Mouse (Mus musculus) liver, embryonic 13.5 days (tissue): ENCODE results near the gene Adcy2. TPM values are rescaled to one million over a fixed set of nuclear protein-coding genes. Genes with fewer than 3 reads are reported as not detected.
A peak's percentile ranks its signal among the peaks of the same experiment; 100 is the strongest.

ENCODE experiments used
- ATAC-seq: fragments of 200-750 bp; cut with Nextera tagmentation; 2 replicates; pipeline ENCODE4 v1.8.0; 2017; ENCODE audit warnings: low read depth, mild to moderate bottlenecking, moderate number of reproducible peaks, moderate library complexity
- DNase-seq: peaks from one replicate; pipeline ENCODE4 v3.0.0; 2022
- H3K27ac ChIP-seq: fragments of 300-500 bp; sonication (generic); 2 replicates; pipeline ENCODE4 v1.5.1; 2015; ENCODE audit warnings: moderate library complexity, mild to moderate bottlenecking, inconsistent platforms
- H3K27me3 ChIP-seq: fragments of 300-500 bp; sonication (generic); 2 replicates; pipeline ENCODE4 v1.6.1; 2015; ENCODE audit warnings: mild to moderate bottlenecking, inconsistent platforms
- H3K36me3 ChIP-seq: fragments of 300-500 bp; sonication (generic); 2 replicates; pipeline ENCODE4 v1.6.1; 2015; ENCODE audit warnings: mild to moderate bottlenecking, inconsistent platforms
- H3K4me1 ChIP-seq: fragments of 300-500 bp; sonication (generic); replicated peaks from 2 replicates; pipeline ENCODE4 v1.6.1; 2015; ENCODE audit warnings: inconsistent platforms
- H3K4me2 ChIP-seq: fragments of 300-500 bp; sonication (generic); 2 replicates; pipeline ENCODE4 v1.6.1; 2015; ENCODE audit warnings: inconsistent platforms, mild to moderate bottlenecking, moderate library complexity
- H3K4me3 ChIP-seq: fragments of 300-500 bp; sonication (generic); replicated peaks from 2 replicates; pipeline ENCODE4 v1.5.1; 2015; ENCODE audit warnings: mild to moderate bottlenecking, inconsistent platforms
- H3K9ac ChIP-seq: fragments of 300-500 bp; sonication (generic); 2 replicates; pipeline ENCODE4 v1.6.1; 2015; ENCODE audit warnings: mild to moderate bottlenecking, inconsistent platforms
- H3K9me3 ChIP-seq: fragments of 300-500 bp; sonication (generic); replicated peaks from 2 replicates; pipeline ENCODE4 v1.6.1; 2016; ENCODE audit warnings: inconsistent platforms
- WGBS: fragments of 180-500 bp; shearing (Covaris S2); methylation state at CpG from one replicate; pipeline ENCODE4 v1.1.7; 2015; ENCODE audit not compliant: insufficient replicate concordance; 5-methylcytosine and 5-hydroxymethylcytosine counted together
- polyA plus RNA-seq: library from polyadenylated mRNA; unstranded; fragments of >200 nt; fragmentation: Nextera tagmentation; extraction: Ambion mirVana; gene quantifications from 2 replicates; pipeline ENCODE4 v1.2.1, GENCODE M21; 2015

The Adcy2 gene
- polyA plus RNA-seq, 1 experiment from 2014 or later: 0.33 TPM

- Histone ChIP-seq H3K27me3 (no peaks in the 10 kb centered on the region), H3K36me3 (no peaks in the 10 kb centered on the region), H3K9me3 (peaks cover 7% of the 10 kb centered on the region; the same call in 1 of the 2 replicates), H3K9ac (no peak overlapping the region), H3K27ac (no peak overlapping the region), H3K4me3 (no peak overlapping the region), H3K4me1 (no peaks in the 10 kb centered on the region), H3K4me2 (no peak overlapping the region)
- 43% methylated on average over 9 of the region's 9 CpGs for WGBS
- no peak for DNase-seq
- ATAC-seq: no peak
Observed at GRCm38 (mm10) chr13:68749801-68750200, 249.5 kb downstream of the Adcy2 start.

GRCm38 (mm10) chr13:68749370-68749769 is 250.0 kb downstream of the Adcy2 start:
- no peak overlapping the region for H3K9ac ChIP-seq
- no peaks in the 10 kb centered on the region for H3K4me1 ChIP-seq
- H3K4me2 ChIP-seq: no peak overlapping the region
- H3K4me3 ChIP-seq: no peak overlapping the region
- DNase-seq (no peak), ATAC-seq (no peak)
- H3K27ac ChIP-seq: no peak overlapping the region
- H3K27me3 ChIP-seq: no peaks in the 10 kb centered on the region
- peaks cover 7% of the 10 kb centered on the region; the same call in 1 of the 2 replicates for H3K9me3 ChIP-seq
- 57% methylated on average over 2 of the region's 2 CpGs for WGBS
- H3K36me3 ChIP-seq: no peaks in the 10 kb centered on the region

GRCm38 (mm10) chr13:68745426-68745825 is 253.9 kb downstream of the Adcy2 start:
- 70% methylated on average over 5 of the region's 5 CpGs for WGBS
- no peak overlapping the region for H3K4me2 ChIP-seq
- no peaks in the 10 kb centered on the region for H3K36me3 ChIP-seq
- ATAC-seq: no peak
- no peak overlapping the region for H3K27ac ChIP-seq
- no peak overlapping the region for H3K9ac ChIP-seq
- H3K4me1 ChIP-seq: no peaks in the 10 kb centered on the region
- H3K4me3 ChIP-seq: no peak overlapping the region
- H3K9me3 ChIP-seq: peaks cover 4% of the 10 kb centered on the region
- no peaks in the 10 kb centered on the region for H3K27me3 ChIP-seq
- DNase-seq: no peak

GRCm38 (mm10) chr13:68712661-68713060 is 286.7 kb downstream of the Adcy2 start:
- ATAC-seq: no peak
- Histone ChIP-seq H3K4me1 (no peaks in the 10 kb centered on the region), H3K4me2 (no peak overlapping the region), H3K27ac (no peak overlapping the region), H3K9me3 (0 out of 2 replicates have a peak, but pooled peaks cover 9% of the 10 kb centered on the region), H3K36me3 (no peaks in the 10 kb centered on the region), H3K4me3 (no peak overlapping the region), H3K9ac (no peak overlapping the region), H3K27me3 (no peaks in the 10 kb centered on the region)
- DNase-seq: no peak

- H3K4me3 ChIP-seq: no peak overlapping the region
- H3K27ac ChIP-seq: no peak overlapping the region
- ATAC-seq: no peak
- H3K27me3 ChIP-seq: no peaks in the 10 kb centered on the region
- 75% methylated on average over 6 of the region's 6 CpGs for WGBS
- no peaks in the 10 kb centered on the region for H3K4me1 ChIP-seq
- 0 out of 2 replicates have a peak, but pooled peaks cover 8% of the 10 kb centered on the region for H3K9me3 ChIP-seq
- H3K36me3 ChIP-seq: no peaks in the 10 kb centered on the region
- no peak for DNase-seq
- no peak overlapping the region for H3K4me2 ChIP-seq
- no peak overlapping the region for H3K9ac ChIP-seq
Observed at GRCm38 (mm10) chr13:68707296-68707747, 292.0 kb downstream of the Adcy2 start.

- 61% methylated on average over 2 of the region's 2 CpGs for WGBS
Observed at GRCm38 (mm10) chr13:68684919-68685318, 314.4 kb downstream of the Adcy2 start.

GRCm38 (mm10) chr13:68680429-68680828 is 318.9 kb downstream of the Adcy2 start:
- Histone ChIP-seq H3K4me2 (no peak overlapping the region), H3K4me3 (no peak overlapping the region), H3K4me1 (no peaks in the 10 kb centered on the region), H3K27ac (no peak overlapping the region), H3K36me3 (no peaks in the 10 kb centered on the region), H3K9ac (no peak overlapping the region), H3K27me3 (no peaks in the 10 kb centered on the region), H3K9me3 (peaks cover 2% of the 10 kb centered on the region; the same call in 1 of the 2 replicates)
- WGBS: 30% methylated on average over 1 of the region's 1 CpGs
- DNase-seq: no peak
- no peak for ATAC-seq

More at GRCm38 (mm10) chr13:68684919-68685318, 314.4 kb downstream of the Adcy2 start:
- Histone ChIP-seq H3K36me3 (no peaks in the 10 kb centered on the region), H3K4me2 (no peak overlapping the region), H3K27me3 (no peaks in the 10 kb centered on the region), H3K27ac (no peak overlapping the region), H3K4me3 (no peak overlapping the region), H3K4me1 (no peaks in the 10 kb centered on the region), H3K9me3 (peaks cover 4% of the 10 kb centered on the region; the same call in 1 of the 2 replicates), H3K9ac (no peak overlapping the region)
- DNase-seq (no peak), ATAC-seq (no peak)

- Histone ChIP-seq H3K4me3 (no peak overlapping the region), H3K4me2 (no peak overlapping the region), H3K27me3 (no peaks in the 10 kb centered on the region), H3K9me3 (no peaks in the 10 kb centered on the region), H3K36me3 (no peaks in the 10 kb centered on the region), H3K9ac (no peak overlapping the region), H3K4me1 (no peaks in the 10 kb centered on the region), H3K27ac (no peak overlapping the region)
- ATAC-seq (no peak), DNase-seq (no peak)
- 71% methylated on average over 1 of the region's 1 CpGs for WGBS
Observed at GRCm38 (mm10) chr13:68642786-68643185, 356.6 kb downstream of the Adcy2 start.

GRCm38 (mm10) chr13:68627041-68627440 is 372.3 kb downstream of the Adcy2 start:
- Histone ChIP-seq H3K9ac (no peak overlapping the region), H3K4me1 (no peaks in the 10 kb centered on the region), H3K27ac (no peak overlapping the region), H3K27me3 (no peaks in the 10 kb centered on the region), H3K4me2 (no peak overlapping the region), H3K36me3 (no peaks in the 10 kb centered on the region), H3K9me3 (0 out of 2 replicates have a peak, but pooled peaks cover 7% of the 10 kb centered on the region), H3K4me3 (no peak overlapping the region)
- ATAC-seq (no peak), DNase-seq (no peak)
- 55% methylated on average over 3 of the region's 3 CpGs for WGBS

- no peak overlapping the region for H3K4me2 ChIP-seq
- DNase-seq (no peak), ATAC-seq (no peak)
- no peaks in the 10 kb centered on the region for H3K4me1 ChIP-seq
- H3K27ac ChIP-seq: no peak overlapping the region
- H3K4me3 ChIP-seq: no peak overlapping the region
- H3K27me3 ChIP-seq: no peaks in the 10 kb centered on the region
- H3K9me3 ChIP-seq: no peaks in the 10 kb centered on the region
- no peak overlapping the region for H3K9ac ChIP-seq
- no peaks in the 10 kb centered on the region for H3K36me3 ChIP-seq
- WGBS: 47% methylated on average over 6 of the region's 6 CpGs
Observed at GRCm38 (mm10) chr13:68622792-68623191, 376.5 kb downstream of the Adcy2 start.

GRCm38 (mm10) chr13:68607652-68608405 is 391.5 kb downstream of the Adcy2 start:
- Histone ChIP-seq H3K4me2 (peak overlapping the region; percentile 32), H3K36me3 (no peaks in the 10 kb centered on the region), H3K4me1 (no peaks in the 10 kb centered on the region), H3K4me3 (no peak overlapping the region), H3K9me3 (no peaks in the 10 kb centered on the region), H3K27ac (no peak overlapping the region), H3K9ac (no peak overlapping the region), H3K27me3 (no peaks in the 10 kb centered on the region)
- WGBS: 41% methylated on average over 21 of the region's 21 CpGs
- no peak for DNase-seq
- ATAC-seq: no peak

- H3K27ac ChIP-seq: no peak overlapping the region
- ATAC-seq (peak; percentile 70), DNase-seq (no peak)
- H3K9ac ChIP-seq: no peak overlapping the region
- 6% methylated on average over 11 of the region's 11 CpGs for WGBS
- no peak overlapping the region for H3K4me3 ChIP-seq
- H3K4me2 ChIP-seq: peak overlapping the region; percentile 35
- no peaks in the 10 kb centered on the region for H3K4me1 ChIP-seq
- no peaks in the 10 kb centered on the region for H3K9me3 ChIP-seq
- no peaks in the 10 kb centered on the region for H3K36me3 ChIP-seq
- no peaks in the 10 kb centered on the region for H3K27me3 ChIP-seq
Observed at GRCm38 (mm10) chr13:68605689-68606126, 393.6 kb downstream of the Adcy2 start.
